Mouse (Mus musculus) splenic B cell, adult 2 months (primary cell): Measurements from ENCODE around the gene Tma16.

ENCODE experiments used
- DNase-seq: peaks from one replicate; pipeline ENCODE4 v3.0.0-alpha.2; 2011; ENCODE audit warnings: low read depth, low spot score
- H3K27me3 ChIP-seq: 2 replicates; pipeline ENCODE4 v1.6.1; 2012; ENCODE audit warnings: mild to moderate bottlenecking, low read length, moderate library complexity, mixed read lengths; ENCODE audit not compliant: control insufficient read depth, poor library complexity, insufficient read depth, severe bottlenecking
- H3K36me3 ChIP-seq: 2 replicates; pipeline ENCODE4 v1.6.1; 2012; ENCODE audit warnings: mild to moderate bottlenecking, low read length, moderate library complexity, mixed read lengths; ENCODE audit not compliant: control insufficient read depth, poor library complexity, insufficient read depth, severe bottlenecking

The Tma16 gene

GRCm38 (mm10) chr8:66444141-66444540, 42.2 kb downstream of the Tma16 start:
- H3K27me3 ChIP-seq = no peaks in the 10 kb centered on the region
- H3K36me3 ChIP-seq = peaks cover 19% of the 10 kb centered on the region
- peak; percentile 64 for DNase-seq

DNA sequence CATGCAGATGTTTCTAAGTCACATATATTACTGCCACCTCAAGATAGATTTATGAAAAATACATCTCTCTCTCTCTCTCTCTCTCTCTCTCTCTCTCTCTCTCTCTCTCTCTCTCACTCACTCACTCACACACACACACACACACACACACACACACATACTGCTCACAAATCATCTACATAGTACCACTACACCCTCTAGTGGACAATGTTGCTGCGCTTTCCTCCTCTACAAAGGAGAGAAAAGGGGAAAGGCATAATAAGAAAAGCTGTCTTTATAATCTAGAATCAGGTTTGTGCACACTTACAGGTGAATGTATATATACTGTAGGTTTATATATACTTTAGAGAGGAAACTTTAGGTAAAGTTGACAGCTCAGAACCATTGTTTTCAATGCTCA, 43.6 kb downstream of the Tma16 start:
- H3K36me3 ChIP-seq = peaks cover 16% of the 10 kb centered on the region
- peak; percentile 73 for DNase-seq
- no peaks in the 10 kb centered on the region for H3K27me3 ChIP-seq

DNA sequence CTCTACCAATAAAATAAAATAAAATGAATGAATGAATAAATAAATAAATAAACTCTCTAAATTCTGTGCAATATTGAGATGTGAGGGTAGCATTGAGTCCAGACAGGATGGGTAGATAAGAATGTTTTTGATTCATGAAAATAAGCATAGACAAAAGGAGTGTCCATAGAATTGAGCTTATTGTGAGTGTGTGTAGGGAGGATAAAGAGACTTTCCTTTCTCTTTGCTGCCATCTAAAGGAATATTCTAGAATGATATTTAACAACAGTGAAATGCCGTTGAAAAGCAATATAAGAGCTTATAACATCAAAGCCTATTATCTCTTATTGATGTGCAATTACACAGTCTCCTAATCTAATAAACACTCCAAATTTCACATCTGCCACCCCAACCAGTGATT, 45.2 kb downstream of the Tma16 start:
- no peaks in the 10 kb centered on the region for H3K27me3 ChIP-seq
- peak; percentile 46 for DNase-seq
- H3K36me3 ChIP-seq = peaks cover 10% of the 10 kb centered on the region; the same call in 1 of the 2 replicates

- Histone ChIP-seq H3K27me3 (no peaks in the 10 kb centered on the region), H3K36me3 (peaks cover 16% of the 10 kb centered on the region; the same call in 1 of the 2 replicates)
These were observed 47.9 kb downstream of the Tma16 start for GRCm38 (mm10) chr8:66438468-66438867.

GRCm38 (mm10) chr8:66437929-66438328, 48.4 kb downstream of the Tma16 start:
- Histone ChIP-seq H3K27me3 (no peaks in the 10 kb centered on the region), H3K36me3 (peaks cover 20% of the 10 kb centered on the region; the same call in 1 of the 2 replicates)
- peak; percentile 50 for DNase-seq

More at GRCm38 (mm10) chr8:66438468-66438867, 47.9 kb downstream of the Tma16 start:
- no peak for DNase-seq

DNA sequence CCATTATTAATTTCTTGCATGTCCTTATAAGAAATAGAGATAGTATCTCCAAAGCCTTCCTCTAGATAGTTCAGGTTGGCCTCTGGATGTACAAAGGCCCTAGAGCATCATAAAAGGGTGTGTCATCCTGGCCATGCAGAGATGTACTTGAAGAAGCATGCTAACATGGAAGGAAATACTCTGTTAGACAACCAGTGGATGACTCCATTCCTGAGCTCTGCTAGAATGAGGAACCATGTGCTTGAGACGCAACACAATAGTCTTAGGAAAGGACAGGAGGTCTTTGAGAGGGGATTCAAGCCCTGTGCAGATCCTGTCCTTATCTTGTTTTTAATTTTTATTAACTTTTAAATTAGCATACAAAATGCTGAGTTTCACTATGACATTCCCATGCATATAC, 49.5 kb downstream of the Tma16 start:
- Histone ChIP-seq H3K36me3 (peaks cover 20% of the 10 kb centered on the region; the same call in 1 of the 2 replicates), H3K27me3 (no peaks in the 10 kb centered on the region)
- no peak for DNase-seq

- Histone ChIP-seq H3K27me3 (no peaks in the 10 kb centered on the region), H3K36me3 (peaks cover 22% of the 10 kb centered on the region; the same call in 1 of the 2 replicates)
- DNase-seq = no peak
These were observed 52.8 kb downstream of the Tma16 start for GRCm38 (mm10) chr8:66433577-66433976.

DNA sequence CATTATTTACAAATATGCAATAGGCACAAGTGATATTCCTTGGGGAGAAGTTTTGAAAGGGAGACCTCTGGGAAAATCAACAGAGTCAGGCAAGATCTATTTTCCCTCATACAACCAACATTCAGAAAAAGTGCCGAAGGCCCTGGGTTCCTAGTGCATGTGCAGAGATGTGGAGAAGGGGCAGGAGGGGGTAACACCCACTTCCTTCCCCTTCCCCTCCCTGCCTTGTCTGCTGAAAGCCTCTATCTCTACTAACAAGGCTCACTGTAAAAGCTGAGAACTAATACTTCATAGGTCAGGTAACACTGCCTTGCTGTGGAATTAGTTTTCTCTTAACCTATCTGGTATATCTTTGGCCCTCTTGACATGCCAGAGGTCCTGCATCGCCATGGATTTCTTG, 55.7 kb downstream of the Tma16 start:
- DNase-seq = peak; percentile 31
- peaks cover 32% of the 10 kb centered on the region for H3K36me3 ChIP-seq
- H3K27me3 ChIP-seq = no peaks in the 10 kb centered on the region
